Mouse (Mus musculus): ENCODE results near the gene Gm3149. TPM values are rescaled to one million over a fixed set of nuclear protein-coding genes. Genes with fewer than 3 reads are reported as not detected.

The Gm3149 gene
- polyA plus RNA-seq, 1 experiment from 2014 or later, result not detected

Other genes starting within 250 kb of the Gm3149 start
- not detected in 2 replicates for gene Gm3115, start 233.2 kb upstream of the Gm3149 start, polyA plus RNA-seq (2014; fragmentation: Nextera tagmentation; extraction: Ambion mirVana)
- gene Gm8108, start 206.8 kb upstream of the Gm3149 start, polyA plus RNA-seq (2014; fragmentation: Nextera tagmentation; extraction: Ambion mirVana), result 3.6 TPM in 1 of 2 replicates, not detected in the other
- not detected in 2 replicates for gene Gm3127, start 152.3 kb upstream of the Gm3149 start, polyA plus RNA-seq (2014; fragmentation: Nextera tagmentation; extraction: Ambion mirVana)
- gene Gm2974, start 134.7 kb upstream of the Gm3149 start, polyA plus RNA-seq (2014; fragmentation: Nextera tagmentation; extraction: Ambion mirVana), result 0.32 and 0.33 TPM in 2 replicates
- gene Gm3138, start 67.7 kb upstream of the Gm3149 start, polyA plus RNA-seq (2014; fragmentation: Nextera tagmentation; extraction: Ambion mirVana), result not detected in 2 replicates
- gene 2610042L04Rik, start 17.5 kb downstream of the Gm3149 start, polyA plus RNA-seq (2014; fragmentation: Nextera tagmentation; extraction: Ambion mirVana), result 0.14 and 0.42 TPM in 2 replicates
- gene Gm3159, start 80.2 kb downstream of the Gm3149 start, polyA plus RNA-seq (2014; fragmentation: Nextera tagmentation; extraction: Ambion mirVana), result not detected in 2 replicates
- 0.83 and 0.89 TPM in 2 replicates for gene Gm3164, start 98.2 kb downstream of the Gm3149 start, polyA plus RNA-seq (2014; fragmentation: Nextera tagmentation; extraction: Ambion mirVana)
- 0.65 TPM in 1 of 2 replicates, not detected in the other for gene Gm3173, start 113.7 kb downstream of the Gm3149 start, polyA plus RNA-seq (2014; fragmentation: Nextera tagmentation; extraction: Ambion mirVana)
- gene Gm3182, start 164.5 kb downstream of the Gm3149 start, polyA plus RNA-seq (2014; fragmentation: Nextera tagmentation; extraction: Ambion mirVana), result not detected in 2 replicates
- gene Gm3047, start 238.1 kb downstream of the Gm3149 start, polyA plus RNA-seq (2014; fragmentation: Nextera tagmentation; extraction: Ambion mirVana), result not detected in 2 replicates